Mouse (Mus musculus) myocyte (in vitro differentiated cells): ENCODE measurements around the gene Tmf1.

Source experiments
- CEBPB ChIP-seq: IDR thresholded peaks from 2 replicates; pipeline ENCODE4 v1.6.1; 2011; ENCODE audit warnings: mild to moderate bottlenecking, moderate library complexity; ENCODE audit not compliant: poor library complexity, insufficient read depth, severe bottlenecking
- E2F4 ChIP-seq: IDR thresholded peaks from one replicate; pipeline ENCODE4 v1.6.1; 2011; ENCODE audit warnings: mild to moderate bottlenecking, control low read depth, moderate library complexity; ENCODE audit not compliant: insufficient read depth
- MYOG ChIP-seq, 3 experiments: IDR thresholded peaks; one replicate each; pipeline ENCODE4 v1.6.1; 2011; ENCODE audit warnings: control low read depth in 2 of 3, low read depth in 2 of 3, mild to moderate bottlenecking in 2 of 3; ENCODE audit not compliant: insufficient read length in 2 of 3, control insufficient read depth in 1 of 3, insufficient read depth in 1 of 3
- POLR2A ChIP-seq: IDR thresholded peaks from one replicate; pipeline ENCODE4 v1.6.1; 2011; ENCODE audit warnings: low read depth, mild to moderate bottlenecking, control low read depth, moderate library complexity; ENCODE audit not compliant: insufficient read length
- POLR2AphosphoS2 ChIP-seq: IDR thresholded peaks from one replicate; pipeline ENCODE4 v1.6.1; 2011; ENCODE audit warnings: low read depth, control low read depth; ENCODE audit not compliant: insufficient read length
- REST ChIP-seq: IDR thresholded peaks from one replicate; pipeline ENCODE4 v1.6.1; 2011; ENCODE audit warnings: mild to moderate bottlenecking, control low read depth, moderate library complexity; ENCODE audit not compliant: insufficient read depth, insufficient read length
- SRF ChIP-seq: IDR thresholded peaks from one replicate; pipeline ENCODE4 v1.6.1; 2011; ENCODE audit warnings: low read depth; ENCODE audit not compliant: control insufficient read depth, insufficient read length
- TCF3 ChIP-seq: IDR thresholded peaks from one replicate; pipeline ENCODE4 v1.6.1; 2011; ENCODE audit warnings: low read depth, control low read depth; ENCODE audit not compliant: insufficient read length
- USF1 ChIP-seq: IDR thresholded peaks from one replicate; pipeline ENCODE4 v1.6.1; 2011; ENCODE audit warnings: low read depth, mild to moderate bottlenecking, control low read depth, moderate library complexity

DNA sequence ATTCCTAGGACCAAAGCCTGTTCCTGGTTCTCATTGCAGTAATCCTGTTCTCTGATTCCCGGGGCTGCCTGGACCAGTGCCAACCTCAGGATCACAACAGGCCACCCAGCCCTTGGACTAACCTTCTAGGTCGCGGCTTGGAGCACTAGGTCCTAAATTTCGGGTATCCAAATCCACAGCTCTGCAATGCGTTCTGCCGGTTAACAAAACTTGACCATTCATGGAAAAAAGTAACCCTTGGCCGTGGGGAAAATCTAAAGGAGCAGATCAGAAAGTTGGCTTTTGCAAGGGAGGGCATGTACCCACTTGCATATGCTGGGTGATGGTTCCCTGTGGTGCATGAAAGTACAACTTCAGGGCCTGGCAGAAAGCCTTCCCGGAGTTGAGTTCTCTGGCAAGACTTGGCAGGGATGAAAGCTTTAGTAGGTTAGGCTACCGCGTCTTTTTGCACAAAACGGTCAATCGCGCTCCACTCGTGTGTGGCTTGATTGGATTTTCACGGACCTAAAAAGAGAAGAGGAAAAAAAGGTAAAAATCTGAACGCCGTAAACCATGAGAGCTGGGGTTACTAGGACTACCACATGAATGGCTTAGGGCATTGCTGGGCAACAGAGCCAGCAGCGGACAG, 31.1 kb downstream of the Tmf1 start:
- TF ChIP-seq E2F4 (no peak), USF1 (no peak), POLR2AphosphoS2 (no peak), CEBPB (no peak), POLR2A (no peak), TCF3 (no peak), SRF (no peak), REST (no peak), MYOG (IDR thresholded peaks at IDR 0.05; ENCODE audit: control insufficient read depth in 1 of 3, insufficient read depth in 1 of 3, insufficient read length in 2 of 3, low read depth in 2 of 3) (no peak)
